Mouse (Mus musculus) forebrain, postnatal 0 days (tissue): ENCODE data around the gene Entpd1. TPM values are rescaled to one million over a fixed set of nuclear protein-coding genes. Genes with fewer than 3 reads are reported as not detected.

Experiments
- ATAC-seq: fragments of 200-750 bp; cut with Nextera tagmentation; 2 replicates; pipeline ENCODE4 v1.8.0; 2017; ENCODE audit warnings: mild to moderate bottlenecking, moderate library complexity
- DNase-seq: peaks from one replicate; pipeline ENCODE4 v3.0.0-alpha.2; 2015
- H3K27ac ChIP-seq: fragments of 300-500 bp; sonication (generic); 2 replicates; pipeline ENCODE4 v1.5.1; 2014; ENCODE audit warnings: low read depth, mild to moderate bottlenecking, antibody characterized with exemption, low read length, moderate library complexity, mixed read lengths
- H3K27me3 ChIP-seq: fragments of 300-500 bp; sonication (generic); 2 replicates; pipeline ENCODE4 v1.6.1; 2014; ENCODE audit warnings: mild to moderate bottlenecking, low read length, mixed read lengths; ENCODE audit not compliant: insufficient read depth
- H3K36me3 ChIP-seq: fragments of 300-500 bp; sonication (generic); 2 replicates; pipeline ENCODE4 v1.6.1; 2014; ENCODE audit warnings: mild to moderate bottlenecking, moderate library complexity; ENCODE audit not compliant: insufficient read depth
- H3K4me1 ChIP-seq: fragments of 300-500 bp; sonication (generic); 2 replicates; pipeline ENCODE4 v1.6.1; 2014; ENCODE audit warnings: antibody characterized with exemption; ENCODE audit not compliant: insufficient read depth
- H3K4me2 ChIP-seq: fragments of 300-500 bp; sonication (generic); 2 replicates; pipeline ENCODE4 v1.6.1; 2014; ENCODE audit warnings: low read depth, mild to moderate bottlenecking, moderate library complexity
- H3K4me3 ChIP-seq: fragments of 300-500 bp; sonication (generic); 2 replicates; pipeline ENCODE4 v1.5.1; 2014; ENCODE audit warnings: low read depth, low read length, mixed read lengths
- H3K9ac ChIP-seq: fragments of 300-500 bp; sonication (generic); 2 replicates; pipeline ENCODE4 v1.6.1; 2014; ENCODE audit warnings: mild to moderate bottlenecking
- H3K9me3 ChIP-seq: fragments of 300-500 bp; sonication (generic); 2 replicates; pipeline ENCODE4 v1.6.1; 2016; ENCODE audit warnings: low read length
- CTCF ChIP-seq: sonication (generic); IDR thresholded peaks from 2 replicates; pipeline ENCODE4 v1.5.1; 2016; ENCODE audit warnings: antibody characterized with exemption, control low read depth, low read depth
- WGBS: fragments of 180-500 bp; shearing (Covaris S2); extraction: QIAGEN DNeasy Blood & Tissue Kit; methylation state at CpG from one replicate; pipeline ENCODE4 v1.1.7; 2014; 5-methylcytosine and 5-hydroxymethylcytosine counted together
- polyA plus RNA-seq: library from polyadenylated mRNA; unstranded; fragments of >200 nt; fragmentation: Nextera tagmentation; extraction: Ambion mirVana; gene quantifications from 2 replicates; pipeline ENCODE4 v1.2.1, GENCODE M21; 2015
- total RNA-seq: library from RNA; depleted of rRNA; stranded (reverse); fragments of >200 nt; gene quantifications from 2 replicates; pipeline ENCODE4 v1.2.3, GENCODE M21; 2014

The Entpd1 gene
- total and polyA plus RNA-seq, 2 experiments from 2014 or later, result 6.1 to 12.5 TPM

- no peaks in the 10 kb centered on the region for H3K27me3 ChIP-seq
- TF ChIP-seq CTCF, result no peak
- no peak overlapping the region for H3K9ac ChIP-seq
- no peak overlapping the region for H3K4me3 ChIP-seq
- no peaks in the 10 kb centered on the region for H3K9me3 ChIP-seq
- no peak for ATAC-seq
- H3K27ac ChIP-seq, result no peak overlapping the region
- H3K36me3 ChIP-seq, result no peaks in the 10 kb centered on the region; the same call in 1 of the 2 replicates
- no peak for DNase-seq
- no peaks in the 10 kb centered on the region for H3K4me1 ChIP-seq
- 87% methylated on average over 7 of the region's 7 CpGs for WGBS
- H3K4me2 ChIP-seq, result no peak overlapping the region
Observed at GRCm38 (mm10) chr19:40665778-40666177, 53.6 kb downstream of the Entpd1 start.

- DNase-seq, result no peak
- H3K4me1 ChIP-seq, result no peaks in the 10 kb centered on the region
- H3K4me3 ChIP-seq, result no peak overlapping the region
- no peak for TF ChIP-seq CTCF
- H3K9me3 ChIP-seq, result no peaks in the 10 kb centered on the region
- no peak overlapping the region for H3K4me2 ChIP-seq
- WGBS, result 82% methylated on average over 6 of the region's 6 CpGs
- no peaks in the 10 kb centered on the region; the same call in 1 of the 2 replicates for H3K36me3 ChIP-seq
- ATAC-seq, result no peak
- H3K27me3 ChIP-seq, result no peaks in the 10 kb centered on the region
- H3K27ac ChIP-seq, result no peak overlapping the region
- H3K9ac ChIP-seq, result no peak overlapping the region
Observed at GRCm38 (mm10) chr19:40667111-40667510, 54.9 kb downstream of the Entpd1 start.

- no peaks in the 10 kb centered on the region for H3K9me3 ChIP-seq
- 89% methylated on average over 5 of the region's 5 CpGs for WGBS
- H3K4me1 ChIP-seq, result no peaks in the 10 kb centered on the region
- DNase-seq, result no peak
- H3K4me3 ChIP-seq, result no peak overlapping the region
- no peaks in the 10 kb centered on the region for H3K27me3 ChIP-seq
- no peak overlapping the region for H3K27ac ChIP-seq
- no peak for TF ChIP-seq CTCF
- no peak overlapping the region for H3K4me2 ChIP-seq
- no peak for ATAC-seq
- no peak overlapping the region for H3K9ac ChIP-seq
- H3K36me3 ChIP-seq, result no peaks in the 10 kb centered on the region
Observed at GRCm38 (mm10) chr19:40675329-40675728, 63.2 kb downstream of the Entpd1 start.

GRCm38 (mm10) chr19:40678087-40678486, 65.9 kb downstream of the Entpd1 start:
- no peak overlapping the region for H3K9ac ChIP-seq
- H3K4me1 ChIP-seq, result no peaks in the 10 kb centered on the region
- no peaks in the 10 kb centered on the region for H3K27me3 ChIP-seq
- 82% methylated on average over 6 of the region's 6 CpGs for WGBS
- H3K9me3 ChIP-seq, result no peaks in the 10 kb centered on the region
- no peak for ATAC-seq
- H3K4me3 ChIP-seq, result no peak overlapping the region
- H3K4me2 ChIP-seq, result no peak overlapping the region
- no peak overlapping the region for H3K27ac ChIP-seq
- TF ChIP-seq CTCF, result no peak
- DNase-seq, result no peak
- H3K36me3 ChIP-seq, result no peaks in the 10 kb centered on the region

- H3K9me3 ChIP-seq, result no peaks in the 10 kb centered on the region
- H3K27me3 ChIP-seq, result no peaks in the 10 kb centered on the region
- no peaks in the 10 kb centered on the region for H3K4me1 ChIP-seq
- DNase-seq (no peak), ATAC-seq (no peak)
- 62% methylated on average over 17 of the region's 17 CpGs for WGBS
- TF ChIP-seq CTCF, result no peak
- H3K4me2 ChIP-seq, result no peak overlapping the region
- H3K9ac ChIP-seq, result no peak overlapping the region
- H3K27ac ChIP-seq, result no peak overlapping the region
- H3K4me3 ChIP-seq, result no peak overlapping the region
- no peaks in the 10 kb centered on the region for H3K36me3 ChIP-seq
Observed at GRCm38 (mm10) chr19:40678532-40679307, 66.6 kb downstream of the Entpd1 start.

GRCm38 (mm10) chr19:40679632-40680031, 67.5 kb downstream of the Entpd1 start:
- WGBS, result 98% methylated on average over 3 of the region's 3 CpGs
- no peak overlapping the region for H3K27ac ChIP-seq
- H3K36me3 ChIP-seq, result no peaks in the 10 kb centered on the region
- H3K9me3 ChIP-seq, result no peaks in the 10 kb centered on the region
- no peak for DNase-seq
- ATAC-seq, result no peak
- H3K27me3 ChIP-seq, result no peaks in the 10 kb centered on the region
- H3K4me3 ChIP-seq, result no peak overlapping the region
- H3K9ac ChIP-seq, result no peak overlapping the region
- no peak overlapping the region for H3K4me2 ChIP-seq
- no peaks in the 10 kb centered on the region for H3K4me1 ChIP-seq
- TF ChIP-seq CTCF, result no peak

GRCm38 (mm10) chr19:40684124-40684523, 72.0 kb downstream of the Entpd1 start:
- no peaks in the 10 kb centered on the region for H3K4me1 ChIP-seq
- no peaks in the 10 kb centered on the region for H3K36me3 ChIP-seq
- no peak overlapping the region for H3K27ac ChIP-seq
- no peak overlapping the region for H3K4me3 ChIP-seq
- H3K4me2 ChIP-seq, result no peak overlapping the region
- no peaks in the 10 kb centered on the region for H3K27me3 ChIP-seq
- H3K9me3 ChIP-seq, result no peaks in the 10 kb centered on the region
- no peak overlapping the region for H3K9ac ChIP-seq
- ATAC-seq, result no peak
- TF ChIP-seq CTCF, result no peak
- DNase-seq, result no peak
- WGBS, result 97% methylated on average over 1 of the region's 1 CpGs
